Comparison of ENCODE assay signal across 22 mouse cellular contexts in genomic region chr1:170882915-170883485, GRCm38 (mm10). TPM values are rescaled to one million over a fixed set of nuclear protein-coding genes. Genes with fewer than 3 reads are reported as not detected.
A peak's percentile ranks its signal among the peaks of the same experiment; 100 is the strongest.
DNase-seq lines count a peak whose midpoint lies in the region; ATAC-seq and TF ChIP-seq lines count a peak whose summit lies in the region.
"Had no signal": no experiment of that assay in that cellular context is flagged by ENCODE, and none has a peak within 500 bp of the region (broad histone marks: within the 10 kb centered on the region; RNA-seq: fewer than 3 reads in every experiment).

No protein-coding gene starts in this region.

- peaks cover 15% of the 10 kb centered on the region for H3K36me3 ChIP-seq in stomach, embryonic 15.5 days
- peaks cover 3% of the 10 kb centered on the region; the same call in 1 of the 2 replicates for H3K36me3 ChIP-seq in stomach, postnatal 0 days (ENCODE audit: control insufficient read depth, insufficient read depth, low read length)
- peaks cover 11% of the 10 kb centered on the region for H3K36me3 ChIP-seq in liver, embryonic 11.5 days (ENCODE audit: control insufficient read depth, insufficient read depth, low read length)

- WGBS in stomach, embryonic 15.5 days = 51% methylated on average over 5 of the region's 5 CpGs
- WGBS in stomach, postnatal 0 days = 54% methylated on average over 5 of the region's 5 CpGs
- 70% methylated on average over 5 of the region's 5 CpGs for WGBS in liver, embryonic 11.5 days

- H3K27ac ChIP-seq in stomach, embryonic 15.5 days = no peak overlapping the region
- no peak overlapping the region for H3K27ac ChIP-seq in stomach, postnatal 0 days (replicated peaks)
- H3K27ac ChIP-seq in liver, embryonic 11.5 days (ENCODE audit: low read depth, low read length) = no peak overlapping the region
- H3K27ac ChIP-seq: embryonic facial prominence, embryonic 15.5 days; forebrain, embryonic 10.5 days; hindbrain, embryonic 12.5 days; limb, embryonic 13.5 days had no signal

- no peaks in the 10 kb centered on the region for H3K9me3 ChIP-seq in stomach, embryonic 15.5 days
- no peaks in the 10 kb centered on the region for H3K9me3 ChIP-seq in stomach, postnatal 0 days (ENCODE audit: control insufficient read depth, low read length)
- H3K9me3 ChIP-seq in liver, embryonic 11.5 days (ENCODE audit: control insufficient read depth, low read length) = no peaks in the 10 kb centered on the region
- H3K9me3 ChIP-seq: embryonic facial prominence, embryonic 15.5 days; forebrain, embryonic 10.5 days; hindbrain, embryonic 12.5 days; limb, embryonic 13.5 days had no signal

- peak overlapping the region; percentile 57; the same call in 1 of the 2 replicates for H3K4me2 ChIP-seq in stomach, embryonic 15.5 days
- H3K4me2 ChIP-seq in stomach, postnatal 0 days (replicated peaks; ENCODE audit: low read depth) = no peak overlapping the region
- peak overlapping the region; percentile 24 for H3K4me2 ChIP-seq in liver, embryonic 11.5 days
- H3K4me2 ChIP-seq: hindbrain, embryonic 12.5 days had no signal

- TF ChIP-seq CTCF in stomach, postnatal 0 days (IDR thresholded peaks at IDR 0.05; ENCODE audit: low read depth) = no peak

- H3K4me1 ChIP-seq in stomach, embryonic 15.5 days = 0 out of 2 replicates have a peak, but pooled peaks cover 11% of the 10 kb centered on the region
- H3K4me1 ChIP-seq in stomach, postnatal 0 days (replicated peaks; ENCODE audit: control insufficient read depth, insufficient read depth) = no peaks in the 10 kb centered on the region
- peaks cover 9% of the 10 kb centered on the region for H3K4me1 ChIP-seq in liver, embryonic 11.5 days (replicated peaks; ENCODE audit: control insufficient read depth, insufficient read depth, low read length)

- ATAC-seq in stomach, embryonic 15.5 days (ENCODE audit: insufficient read depth, low FRiP score, low read depth) = no peak
- no peak for ATAC-seq in stomach, postnatal 0 days (ENCODE audit: low FRiP score, low TSS enrichment)
- ATAC-seq in liver, embryonic 11.5 days (replicated peaks; ENCODE audit: low FRiP score) = no peak

- no peak overlapping the region for H3K9ac ChIP-seq in stomach, embryonic 15.5 days
- no peak overlapping the region for H3K9ac ChIP-seq in stomach, postnatal 0 days (ENCODE audit: low read length)
- H3K9ac ChIP-seq in liver, embryonic 11.5 days (ENCODE audit: low read depth, low read length) = no peak overlapping the region
- H3K9ac ChIP-seq: embryonic facial prominence, embryonic 15.5 days; hindbrain, embryonic 12.5 days; limb, embryonic 13.5 days had no signal

- H3K4me3 ChIP-seq in stomach, embryonic 15.5 days (replicated peaks) = no peak overlapping the region
- H3K4me3 ChIP-seq in stomach, postnatal 0 days (ENCODE audit: low read depth, low read length) = no peak overlapping the region
- H3K4me3 ChIP-seq in liver, embryonic 11.5 days (ENCODE audit: low read depth, low read length) = no peak overlapping the region
- H3K4me3 ChIP-seq: embryonic facial prominence, embryonic 15.5 days; forebrain, embryonic 10.5 days; hindbrain, embryonic 12.5 days; megakaryocyte, embryonic 14.5 days had no signal

- DNase-seq in kidney, adult 11 months = peak; percentile 35
- DNase-seq in kidney, postnatal 25 days = no peak
- DNase-seq in stomach, postnatal 0 days (ENCODE audit: low spot score) = no peak
- DNase-seq in liver, embryonic 11.5 days (ENCODE audit: low spot score) = no peak
- peak; percentile 65 for DNase-seq in yolk sac, embryonic 10.5 days (ENCODE audit: low spot score)
- DNase-seq in embryo, embryonic 9.5 days (ENCODE audit: extremely low spot score) = no peak
- no peak for DNase-seq in cerebellum, adult 11 months
- DNase-seq: adrenal gland, postnatal 25 days; cerebellum, adult 9-10 months; gastrocnemius, postnatal 10 days; layer of hippocampus, adult 9-11 months; lung, postnatal 10 days; thymus, postnatal 4 days had no signal

- no peaks in the 10 kb centered on the region for H3K27me3 ChIP-seq in stomach, embryonic 15.5 days (replicated peaks)
- H3K27me3 ChIP-seq in stomach, postnatal 0 days (ENCODE audit: control insufficient read depth, insufficient read depth, low read length) = no peaks in the 10 kb centered on the region
- no peaks in the 10 kb centered on the region for H3K27me3 ChIP-seq in liver, embryonic 11.5 days (replicated peaks; ENCODE audit: control insufficient read depth, insufficient read depth, low read length)
- H3K27me3 ChIP-seq: embryonic facial prominence, embryonic 15.5 days; hindbrain, embryonic 12.5 days; limb, embryonic 13.5 days; megakaryocyte, embryonic 14.5 days had no signal

- no peak for TF ChIP-seq EP300 in stomach, postnatal 0 days (optimal IDR thresholded peaks at IDR 0.05)

RNA-seq across cellular contexts. Expression of gene Gm26620, which starts 1.9 kb away (rescaled TPM):
- 1.1 TPM in 2 replicates for polyA plus RNA-seq in stomach, embryonic 15.5 days (2015; fragmentation: Nextera tagmentation; extraction: Ambion mirVana)
- 0.67 and 1.4 TPM in 2 replicates for polyA plus RNA-seq in stomach, postnatal 0 days (2015; fragmentation: Nextera tagmentation; extraction: Ambion mirVana)
- 0.62 TPM in 1 of 2 replicates, not detected in the other for polyA plus RNA-seq in liver, embryonic 11.5 days (2014; fragmentation: Nextera tagmentation; extraction: Ambion mirVana)
- polyA plus RNA-seq: hindbrain, embryonic 12.5 days had no signal

RNA-seq across cellular contexts. Expression of gene Dusp12, which starts 2.3 kb away (rescaled TPM):
- polyA plus RNA-seq in stomach, embryonic 15.5 days (2015; fragmentation: Nextera tagmentation; extraction: Ambion mirVana) = 47.1 and 47.3 TPM in 2 replicates
- 23.8 and 23.9 TPM in 2 replicates for polyA plus RNA-seq in stomach, postnatal 0 days (2015; fragmentation: Nextera tagmentation; extraction: Ambion mirVana)
- 34.8 and 36.7 TPM in 2 replicates for polyA plus RNA-seq in liver, embryonic 11.5 days (2014; fragmentation: Nextera tagmentation; extraction: Ambion mirVana)

RNA-seq across cellular contexts. Expression of gene Atf6, which starts 15.4 kb away (rescaled TPM):
- polyA plus RNA-seq in stomach, embryonic 15.5 days (2015; fragmentation: Nextera tagmentation; extraction: Ambion mirVana) = 8.9 and 9.5 TPM in 2 replicates
- polyA plus RNA-seq in stomach, postnatal 0 days (2015; fragmentation: Nextera tagmentation; extraction: Ambion mirVana) = 5.6 and 6.2 TPM in 2 replicates
- 11.5 and 12.4 TPM in 2 replicates for polyA plus RNA-seq in liver, embryonic 11.5 days (2014; fragmentation: Nextera tagmentation; extraction: Ambion mirVana)

RNA-seq across cellular contexts. Expression of gene Fcrlb, which starts 29.7 kb away (rescaled TPM):
- 0.17 TPM in 1 of 2 replicates, not detected in the other for polyA plus RNA-seq in stomach, embryonic 15.5 days (2015; fragmentation: Nextera tagmentation; extraction: Ambion mirVana)
- polyA plus RNA-seq in stomach, postnatal 0 days (2015; fragmentation: Nextera tagmentation; extraction: Ambion mirVana) = 0.10 and 0.12 TPM in 2 replicates
- polyA plus RNA-seq in liver, embryonic 11.5 days (2014; fragmentation: Nextera tagmentation; extraction: Ambion mirVana) = 0.14 TPM in 1 of 2 replicates, not detected in the other
- polyA plus RNA-seq: forebrain, embryonic 10.5 days; hindbrain, embryonic 12.5 days; stomach, embryonic 16.5 days had no signal

RNA-seq across cellular contexts. Expression of gene Fcrla, which starts 44.4 kb away (rescaled TPM):
- polyA plus RNA-seq in stomach, embryonic 15.5 days (2015; fragmentation: Nextera tagmentation; extraction: Ambion mirVana) = 0.21 and 0.23 TPM in 2 replicates
- 0.29 and 0.38 TPM in 2 replicates for polyA plus RNA-seq in stomach, postnatal 0 days (2015; fragmentation: Nextera tagmentation; extraction: Ambion mirVana)
- 0.35 and 0.45 TPM in 2 replicates for polyA plus RNA-seq in liver, embryonic 11.5 days (2014; fragmentation: Nextera tagmentation; extraction: Ambion mirVana)
- polyA plus RNA-seq: embryonic facial prominence, embryonic 15.5 days; forebrain, embryonic 10.5 days; hindbrain, embryonic 12.5 days; limb, embryonic 13.5 days; midbrain, postnatal 0 days; neural tube, embryonic 11.5 days had no signal

Comparison
In these comparisons a context has a peak if more than half of its experiments do, and no peak if none do; other contexts are left out.
1. DNase-seq: peak in kidney, adult 11 months (single experiment) and yolk sac, embryonic 10.5 days (single experiment); none in kidney, postnatal 25 days (0 of 2), stomach, postnatal 0 days (single experiment), liver, embryonic 11.5 days (single experiment), embryo, embryonic 9.5 days (single experiment) and cerebellum, adult 11 months (single experiment).